Mouse (Mus musculus) frontal cortex, adult 2 months (tissue): ENCODE measurements around the gene Map4k5. TPM values are rescaled to one million over a fixed set of nuclear protein-coding genes. Genes with fewer than 3 reads are reported as not detected.

Source experiments
- DNase-seq, 2 experiments: peaks; one replicate each; pipeline ENCODE4 v3.0.0; 2022; ENCODE audit warnings: low spot score in 1 of 2; ENCODE audit errors: extremely low spot score in 1 of 2
- polyA plus RNA-seq: library from polyadenylated mRNA; depleted of rRNA; stranded (reverse); fragments of >200 nt; gene quantifications from 2 replicates; pipeline ENCODE4 v1.2.3, GENCODE M21; 2012; rRNA removed

Gene Map4k5
- polyA plus RNA-seq, result 26.0 and 28.8 TPM in 2 replicates

DNA sequence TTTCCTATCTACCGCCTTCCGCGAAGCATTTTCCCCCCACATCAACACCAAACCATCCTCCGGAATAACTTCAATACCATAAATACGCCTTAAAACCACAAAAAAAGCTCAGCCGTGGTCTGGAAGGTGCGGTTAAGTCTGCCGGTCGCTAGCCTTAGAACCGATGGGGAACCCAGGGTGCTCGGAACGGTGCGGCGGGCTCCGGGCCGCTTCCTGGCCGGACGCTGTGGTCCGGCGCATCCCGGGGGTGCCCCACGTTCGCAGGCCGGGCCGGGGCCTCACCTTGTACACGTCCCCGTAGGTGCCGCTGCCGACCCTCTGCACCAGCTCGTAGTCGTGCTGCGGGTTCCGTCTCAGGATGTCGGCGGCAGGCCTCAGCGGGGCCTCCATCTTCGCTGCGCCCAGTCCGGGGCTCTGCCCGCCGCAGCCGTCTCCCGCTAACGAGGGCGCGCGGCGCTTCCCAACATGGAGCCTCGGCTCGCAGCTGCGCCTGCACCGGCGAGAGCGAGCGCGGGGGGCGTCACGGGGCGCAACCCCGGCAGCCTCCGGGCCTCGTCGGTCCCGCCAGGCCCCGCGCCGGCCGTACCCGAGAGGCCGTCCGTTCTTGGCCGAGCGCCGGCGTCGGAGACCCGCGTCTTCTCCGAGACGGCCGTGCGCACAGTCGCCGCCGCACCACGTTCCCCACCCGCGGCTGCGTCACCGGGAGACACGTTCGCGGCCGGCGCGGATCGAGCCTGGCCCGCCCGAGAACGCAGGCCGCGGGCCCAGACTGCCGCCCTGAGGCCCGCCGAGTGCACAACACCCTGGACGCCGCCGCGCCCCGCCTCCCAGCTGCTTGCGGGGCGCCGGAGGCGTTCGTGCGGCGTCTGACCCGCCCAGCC is at the start of gene Map4k5, which contains the start of gene Atl1:
Map4k5 (minus strand) TSS at position 830 of the 881 bp plus-strand sequence.
Atl1 (plus strand) TSS at position 244 of the 881 bp plus-strand sequence.
- peak; percentile 53 to 89 for DNase-seq

DNA sequence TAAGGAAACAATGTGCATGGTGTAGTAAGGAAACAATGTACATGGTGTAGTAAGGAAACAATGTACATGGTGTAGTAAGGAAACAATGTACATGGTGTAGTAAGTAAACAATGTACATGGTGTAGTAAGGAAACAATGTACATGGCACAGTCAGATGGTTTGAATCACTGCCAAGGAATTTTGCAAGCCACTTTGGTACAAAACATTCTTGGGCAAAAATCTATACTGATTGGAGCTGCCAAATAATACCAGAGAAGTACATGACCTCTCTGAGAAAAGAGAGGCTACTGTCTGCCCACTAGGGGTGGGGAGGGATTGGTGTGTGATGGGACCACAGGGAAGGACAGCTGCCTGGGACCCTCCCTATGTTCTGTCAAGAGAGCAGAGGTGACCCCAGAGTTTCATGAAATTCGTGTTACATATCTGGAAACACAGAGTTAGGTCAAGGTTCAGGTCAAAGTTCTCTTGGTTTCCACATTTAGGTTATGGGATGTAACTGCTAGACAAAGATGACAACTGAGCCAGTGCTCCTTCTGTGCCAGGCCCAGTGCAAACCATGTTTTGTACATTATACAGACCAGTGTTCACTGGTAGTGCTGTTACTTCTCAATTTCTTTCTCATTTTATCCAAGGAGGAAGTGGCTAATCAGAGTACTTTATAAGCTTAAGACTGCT is 48.8 kb upstream of the Map4k5 start:
- no peak for DNase-seq

DNA sequence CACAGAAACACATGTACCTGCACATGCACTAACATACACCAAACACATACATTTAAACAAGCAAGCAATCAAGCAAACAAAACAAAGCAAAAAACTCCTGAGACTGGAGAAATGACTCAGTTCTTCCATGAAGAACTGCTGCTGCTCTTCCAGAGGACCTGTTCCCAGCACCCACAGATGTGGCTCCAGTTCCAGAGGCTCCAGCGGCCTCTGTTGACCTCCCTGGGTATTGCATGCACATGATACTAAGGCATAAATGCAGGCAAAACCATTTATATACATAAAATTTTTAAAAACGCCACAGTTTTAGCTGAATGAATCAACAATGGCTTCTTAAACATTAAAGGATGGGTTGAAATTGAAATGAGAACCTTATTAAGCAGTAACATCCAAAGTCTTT is 46.3 kb upstream of the Map4k5 start:
- DNase-seq, result no peak

DNA sequence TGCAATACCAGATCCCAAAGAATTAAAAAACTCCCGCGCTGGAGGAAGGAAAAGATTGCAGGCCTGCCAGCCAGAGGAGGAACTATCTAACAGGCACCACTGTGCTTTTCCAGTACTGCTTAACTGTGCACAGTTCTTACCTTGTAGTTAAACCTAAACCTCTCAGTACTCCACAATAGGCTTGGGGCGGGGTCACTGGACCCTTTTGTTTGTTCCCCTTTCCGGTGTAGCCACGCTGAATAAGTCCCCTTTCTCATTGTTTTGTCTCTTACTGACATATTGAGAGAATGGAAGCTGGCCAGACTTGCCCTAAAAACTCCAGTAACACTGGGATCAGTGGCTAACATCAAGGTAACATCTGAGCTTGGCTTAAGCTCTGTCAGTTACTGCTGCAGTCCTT is 44.7 kb upstream of the Map4k5 start:
- DNase-seq, result no peak

DNA sequence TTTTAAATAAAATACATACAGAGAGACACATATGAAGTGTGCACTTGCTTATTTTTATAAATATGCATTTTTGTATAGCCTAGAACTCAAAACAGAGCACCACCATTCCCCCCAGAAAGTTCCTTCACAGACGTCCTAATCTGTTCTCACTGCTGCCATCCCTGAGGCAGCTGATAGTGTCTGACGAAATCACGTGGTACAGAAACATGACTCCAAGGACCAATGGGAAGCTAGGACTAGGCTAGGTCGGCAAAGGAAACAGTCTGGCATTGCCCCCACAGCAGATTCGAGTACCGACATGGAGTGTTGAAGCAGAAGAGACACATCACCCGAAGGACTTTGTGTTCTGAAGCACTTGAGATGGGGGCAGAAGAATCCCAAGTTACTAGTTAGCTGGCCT is 33.7 kb upstream of the Map4k5 start:
- no peak for DNase-seq

DNA sequence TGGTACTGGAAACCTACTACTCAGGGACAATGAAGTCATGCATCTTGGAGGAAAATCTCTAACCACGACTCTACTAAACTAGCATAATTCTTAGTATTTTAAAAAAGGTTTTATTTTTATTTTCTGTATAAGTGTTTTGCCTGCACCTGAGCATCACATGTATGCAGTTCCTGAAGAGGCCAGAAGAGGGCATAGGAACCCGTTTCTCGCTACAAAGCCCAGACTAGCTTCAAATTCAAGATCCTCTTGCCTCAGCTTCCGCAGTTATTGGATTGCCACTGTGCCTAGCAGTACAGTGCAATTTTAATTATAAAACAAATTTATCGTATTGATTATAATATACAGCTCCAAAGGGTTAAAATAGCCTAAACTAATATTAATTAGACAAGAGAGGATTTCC is 31.0 kb upstream of the Map4k5 start:
- DNase-seq, result peak in 1 of 2 experiments; percentile 43

DNA sequence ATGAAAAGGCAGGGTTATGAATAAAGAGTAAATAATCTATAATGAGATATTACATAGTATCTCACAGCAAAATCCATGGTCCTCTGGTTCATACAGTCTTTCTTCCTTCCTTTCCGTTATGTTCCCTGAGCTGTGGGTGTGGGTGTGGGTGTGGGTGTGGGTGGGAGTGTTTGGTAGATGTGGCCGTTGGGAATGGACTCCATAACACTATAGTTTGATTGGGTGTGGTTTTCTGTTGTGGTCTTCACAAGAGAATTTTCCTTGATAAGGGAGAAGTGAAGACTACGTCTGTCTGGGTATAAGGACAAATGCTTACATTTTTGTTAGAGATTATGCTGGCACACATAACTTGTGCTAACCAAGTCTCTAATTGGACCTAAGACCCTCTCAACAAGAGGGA is 30.6 kb upstream of the Map4k5 start:
- no peak for DNase-seq

DNA sequence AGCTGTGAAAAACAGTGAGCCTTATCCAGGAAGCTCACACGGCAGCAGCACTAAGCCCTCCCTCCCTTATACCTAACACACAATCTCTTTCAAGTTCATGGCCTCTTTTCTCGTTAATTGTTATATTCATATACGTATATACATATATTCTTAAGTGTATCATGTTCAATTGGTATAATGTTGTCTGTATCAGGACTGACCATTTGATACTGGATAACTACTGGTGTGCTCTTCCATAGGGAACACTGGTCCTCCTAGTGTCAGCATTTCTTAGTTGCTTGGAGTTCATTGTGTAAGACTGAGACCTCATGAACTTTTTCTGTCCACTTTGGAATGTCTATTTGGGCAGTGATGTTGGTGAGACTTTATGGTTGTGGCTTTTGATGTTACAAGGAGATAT is 30.1 kb upstream of the Map4k5 start:
- DNase-seq, result no peak

DNA sequence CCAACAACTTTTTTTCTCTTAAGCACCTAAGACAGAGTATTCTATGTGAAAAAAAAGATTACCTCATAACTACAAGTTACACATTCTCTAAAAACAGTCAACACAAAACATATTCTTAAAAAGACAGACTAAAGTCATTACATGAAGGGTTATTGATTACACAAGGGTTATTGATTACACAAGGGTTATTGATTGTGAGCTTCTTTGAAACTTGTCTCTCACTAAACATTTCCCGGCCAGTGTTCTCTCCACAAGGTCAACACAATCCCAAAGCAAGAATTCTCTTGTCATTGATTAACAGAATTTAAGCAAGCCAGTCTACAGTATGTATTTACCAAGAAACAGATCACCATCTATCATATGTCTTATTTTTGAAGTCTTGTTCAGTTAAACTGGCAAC is 29.1 kb upstream of the Map4k5 start:
- no peak for DNase-seq

DNA sequence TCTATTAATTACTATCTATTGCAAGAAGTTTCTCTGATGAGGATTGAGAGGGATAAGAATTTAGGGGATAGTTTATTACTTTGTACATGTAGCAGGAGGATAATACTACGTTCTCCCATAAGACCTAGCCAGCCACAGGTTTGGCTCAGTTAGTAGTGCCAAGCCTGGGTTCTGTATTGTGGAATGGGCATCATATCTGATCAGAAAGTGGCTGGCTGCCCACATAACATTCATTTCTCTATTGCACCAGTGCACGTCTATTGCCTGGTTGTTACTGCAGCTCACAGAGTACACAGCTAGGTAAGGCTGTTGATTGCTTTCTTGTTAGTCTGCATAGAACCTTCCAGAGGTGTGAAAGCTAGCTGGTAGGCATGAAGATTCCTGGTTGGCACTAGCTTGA is 24.9 kb upstream of the Map4k5 start:
- no peak for DNase-seq

DNA sequence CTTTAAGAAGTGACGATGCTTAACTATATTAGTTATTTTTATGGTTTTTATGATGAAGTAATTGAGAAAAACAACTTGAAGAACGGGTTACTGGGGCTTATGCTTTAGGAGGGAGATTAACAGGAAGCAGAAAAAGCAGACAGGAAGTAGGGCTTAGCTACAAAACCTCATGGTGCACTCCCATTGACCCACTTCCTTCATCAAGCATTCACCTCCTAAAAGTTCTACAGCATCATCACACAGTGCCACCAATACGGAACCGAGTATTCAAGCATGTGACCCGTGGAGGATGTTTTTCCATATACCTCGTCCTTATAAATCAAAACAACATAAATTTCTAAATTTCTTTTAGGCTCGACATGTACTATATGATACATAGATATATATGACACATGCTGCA is 19.7 kb upstream of the Map4k5 start:
- no peak for DNase-seq

DNA sequence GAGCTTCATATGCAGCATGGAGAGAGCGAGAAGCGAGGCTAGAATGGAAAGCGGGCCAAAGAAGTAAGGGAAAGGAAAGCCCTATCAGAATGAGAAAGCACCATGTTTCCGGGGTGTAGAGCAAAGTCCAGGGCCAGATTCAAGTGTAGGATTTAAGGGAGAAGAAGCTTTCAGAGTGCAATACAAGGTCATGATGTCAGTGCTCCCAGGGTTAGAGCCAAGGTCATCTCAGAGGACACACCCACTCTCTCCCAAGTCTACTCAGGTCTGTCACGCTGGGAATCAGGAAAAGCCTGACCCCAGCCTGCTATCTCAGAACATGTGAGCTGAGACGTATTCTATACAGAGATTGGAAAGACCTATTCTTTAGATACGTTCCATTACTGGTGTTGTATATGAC is 18.9 kb upstream of the Map4k5 start:
- DNase-seq, result no peak

DNA sequence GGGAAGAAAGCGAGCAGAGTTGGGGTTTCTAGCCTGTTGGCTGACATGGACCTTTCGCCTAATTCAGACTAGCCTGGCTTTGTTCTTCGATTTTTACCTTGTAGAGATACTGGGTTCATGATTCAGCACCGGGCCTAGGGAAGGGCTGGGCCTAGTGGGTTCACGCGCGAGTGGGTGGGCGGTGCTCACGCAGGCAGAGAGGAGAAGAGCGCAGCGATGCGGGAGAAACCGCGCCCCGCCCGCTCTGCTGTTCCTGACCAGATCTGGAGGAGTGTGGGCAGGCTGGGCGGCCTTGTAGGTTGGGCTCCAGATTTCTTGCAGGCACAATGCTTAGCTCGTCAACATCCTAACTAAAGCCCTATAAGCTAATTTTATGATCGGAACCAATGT is 15.5 kb upstream of the Map4k5 start:
- peak; percentile 80 to 90 for DNase-seq

DNA sequence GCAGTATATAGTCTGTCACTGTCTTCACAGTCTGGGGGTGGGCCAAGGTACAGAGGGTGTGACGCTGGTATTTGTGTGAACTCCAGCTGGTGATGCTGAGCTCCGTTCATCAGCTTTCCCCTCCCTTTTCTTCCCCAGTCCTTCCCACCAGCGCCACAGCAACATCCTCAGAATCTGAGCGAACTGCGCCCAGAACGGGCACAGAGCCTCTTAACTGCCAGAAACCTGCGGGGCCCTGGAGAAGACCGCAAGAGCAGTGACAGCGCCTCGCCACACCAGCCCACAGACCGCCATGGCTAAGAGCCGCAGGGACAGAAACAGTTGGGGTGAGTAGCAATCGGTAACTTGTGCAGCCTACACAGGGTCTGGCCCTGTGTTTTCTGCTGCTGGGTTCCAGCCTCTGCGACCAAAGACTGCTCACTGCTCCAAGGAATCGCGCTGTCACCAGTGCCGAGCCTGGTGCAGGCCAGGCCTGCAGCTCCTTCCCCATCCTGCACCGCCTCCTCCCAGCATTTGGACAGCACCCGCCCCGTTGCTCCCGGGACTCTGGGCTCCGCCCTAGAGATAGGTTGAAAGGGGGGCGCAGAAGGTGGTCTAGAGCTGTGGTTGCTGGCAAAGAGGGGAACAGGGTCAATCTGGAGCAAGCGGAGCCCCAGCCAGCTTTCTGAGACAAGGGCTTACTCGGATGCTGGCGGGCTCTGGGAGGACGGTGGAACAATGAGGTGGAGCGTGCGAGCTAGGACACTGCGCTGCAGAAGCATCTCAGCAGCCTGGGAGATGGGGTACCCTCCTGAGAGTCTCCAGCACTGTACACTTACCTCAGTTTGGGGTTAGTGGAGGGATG is 14.9 kb upstream of the Map4k5 start:
- peak; percentile 70 to 87 for DNase-seq

DNA sequence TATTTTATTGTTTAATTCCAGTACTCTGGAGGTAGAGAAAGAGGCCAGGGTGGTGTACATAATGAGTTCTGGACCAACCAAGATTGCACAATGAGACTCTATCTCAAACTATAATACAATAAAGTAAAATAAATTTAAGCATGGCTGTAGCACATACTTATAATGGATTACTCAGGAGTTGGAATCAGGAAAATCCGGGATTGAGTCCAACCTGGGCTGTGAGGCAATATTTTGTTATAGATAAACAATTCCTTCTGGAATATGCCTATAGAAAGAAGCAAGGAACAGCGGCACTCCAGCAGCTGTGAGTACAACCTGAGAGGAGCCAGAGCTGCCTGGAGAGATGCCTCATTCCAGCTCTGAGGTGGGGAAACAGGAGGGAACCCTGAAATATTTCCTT is 12.0 kb upstream of the Map4k5 start:
- no peak for DNase-seq

DNA sequence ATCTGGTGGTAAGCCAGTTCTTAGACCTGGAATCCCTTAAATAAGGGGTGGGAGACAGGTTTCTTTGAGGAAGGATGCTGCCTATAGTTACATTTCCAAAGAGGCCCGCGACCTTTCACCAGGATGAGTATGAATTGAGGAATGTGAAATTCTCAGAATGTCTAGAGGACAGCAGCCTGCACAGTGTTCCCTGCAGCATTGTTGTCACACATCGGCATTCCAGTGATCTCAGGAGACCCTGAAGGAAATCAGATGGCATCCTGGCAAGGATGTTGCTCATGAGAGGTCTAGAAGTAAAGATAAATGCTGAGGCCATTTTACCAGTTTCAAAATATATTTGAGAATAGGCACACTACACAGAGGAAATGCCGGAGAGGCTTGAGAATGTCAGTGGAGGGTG is 5.1 kb upstream of the Map4k5 start:
- no peak for DNase-seq

DNA sequence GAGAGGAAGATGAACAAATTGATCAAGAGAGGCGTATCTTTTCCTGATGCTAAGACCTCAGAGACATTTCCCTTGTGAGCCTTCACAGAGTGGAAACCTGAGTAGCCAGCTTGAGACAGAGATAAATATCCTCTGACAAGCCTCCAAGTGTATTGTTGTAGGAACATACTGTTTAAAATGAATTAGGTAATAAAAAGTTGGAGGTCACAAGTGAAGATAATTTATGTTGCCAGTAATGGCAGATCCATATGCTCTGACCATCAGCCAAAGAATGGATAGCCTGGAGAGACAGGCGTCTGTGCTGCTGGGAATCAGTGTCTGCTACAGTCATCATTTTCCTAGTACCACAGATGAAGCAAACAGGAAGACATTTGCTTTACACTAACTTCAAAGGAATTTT is 2.0 kb upstream of the Map4k5 start:
- no peak for DNase-seq

DNA sequence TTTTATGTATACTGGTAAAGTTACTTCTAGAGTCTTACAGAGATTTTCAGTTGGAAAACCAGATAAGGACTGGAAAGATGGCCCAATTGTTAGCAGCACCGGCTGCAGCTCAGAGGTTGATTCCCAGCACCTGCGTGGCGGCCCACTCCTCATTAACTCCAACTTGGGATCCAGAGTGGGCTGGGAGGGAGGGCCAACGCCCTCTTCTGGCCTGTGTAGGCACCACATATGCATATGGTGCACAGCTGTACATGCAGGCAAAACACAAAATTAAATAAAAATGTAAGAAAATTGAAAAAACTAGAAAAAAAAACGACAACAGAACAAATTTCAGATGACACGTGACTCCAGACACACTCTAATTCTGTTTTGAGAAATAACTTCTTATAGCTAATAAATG is 927 bp upstream of the Map4k5 start:
- DNase-seq, result no peak

DNA sequence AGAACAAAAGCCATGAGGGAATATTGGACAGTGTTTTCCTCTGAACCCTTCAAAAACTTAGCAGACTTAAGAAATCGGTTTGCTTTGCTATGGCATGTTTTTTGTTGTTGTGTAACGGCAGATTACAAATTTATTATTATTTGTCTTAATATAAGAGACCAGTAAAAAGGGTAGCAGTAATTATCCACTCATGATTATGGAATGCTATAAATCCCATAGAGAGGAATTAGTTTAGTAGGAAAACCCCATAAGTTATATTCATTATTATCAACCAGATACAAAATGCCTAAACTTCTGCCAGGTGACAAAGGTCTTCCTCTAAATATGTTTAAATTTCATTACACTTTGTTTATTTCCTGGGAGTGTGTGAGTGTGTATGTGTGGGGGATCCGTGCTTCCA is 1.3 kb downstream of the Map4k5 start:
- no peak for DNase-seq

DNA sequence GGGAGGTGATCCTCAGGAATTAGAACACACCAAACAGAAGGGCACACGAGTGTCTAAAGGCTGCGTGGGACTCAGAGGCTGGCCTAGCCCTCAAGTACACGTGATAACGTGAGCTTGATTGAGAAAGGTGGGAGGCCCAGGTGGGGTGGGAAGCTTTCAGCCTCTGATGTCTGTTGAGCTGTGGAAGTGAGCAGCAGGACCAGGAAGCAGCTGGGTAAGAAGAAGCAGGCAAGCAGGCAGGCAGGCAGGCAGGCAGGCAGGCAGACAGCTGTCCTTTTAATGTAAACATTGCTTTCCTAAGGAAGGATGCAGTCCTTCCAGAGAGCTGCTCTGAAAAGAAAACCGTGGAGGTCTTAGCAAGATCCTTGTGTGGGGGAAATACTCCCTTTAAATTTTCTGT is 2.5 kb downstream of the Map4k5 start:
- DNase-seq, result no peak

DNA sequence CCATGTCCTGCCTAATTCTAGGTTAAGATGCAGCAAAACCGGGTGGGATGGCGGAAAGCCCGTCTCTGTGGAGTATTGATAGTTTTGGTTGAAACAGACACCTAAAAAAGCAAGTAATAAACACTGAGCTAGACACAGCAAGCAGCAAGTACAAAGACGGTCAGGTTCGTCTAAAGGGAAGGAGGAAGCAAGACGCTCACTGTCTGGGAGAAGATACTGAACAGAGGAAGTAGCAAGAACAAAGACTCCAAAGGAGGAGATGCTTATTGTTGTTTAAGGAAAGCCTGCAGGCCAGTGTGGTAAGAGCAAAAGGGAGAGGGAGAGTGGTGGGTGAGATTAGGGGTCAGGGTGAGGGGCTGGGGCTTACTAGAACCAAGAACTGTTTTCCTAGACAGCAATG is 2.9 kb downstream of the Map4k5 start:
- no peak for DNase-seq
